Mouse (Mus musculus) gastrocnemius, postnatal 4 days (tissue): ENCODE data around the gene Sdsl. TPM values are rescaled to one million over a fixed set of nuclear protein-coding genes. Genes with fewer than 3 reads are reported as not detected.

Experiments
- DNase-seq, 2 experiments: peaks; one replicate each; pipeline ENCODE4 v3.0.0; 2021 to 2022; ENCODE audit warnings: low spot score in 2 of 2, mixed read lengths in 2 of 2
- total RNA-seq, 2 experiments: library from RNA; stranded (reverse); gene quantifications; 2 replicates each; pipeline ENCODE4 v1.2.3; 2021

Gene Sdsl
- total RNA-seq, 2 experiments from 2014 or later = 0.32 to 0.73 TPM

- DNase-seq = no peak
These were observed 15.6 kb downstream of the Sdsl start for GRCm38 (mm10) chr5:120456841-120457554.

GRCm38 (mm10) chr5:120456253-120456652 is 16.4 kb downstream of the Sdsl start:
- no peak for DNase-seq

- DNase-seq = no peak
These were observed 17.8 kb downstream of the Sdsl start for GRCm38 (mm10) chr5:120454756-120455337.

- DNase-seq = no peak
These were observed 25.3 kb downstream of the Sdsl start for GRCm38 (mm10) chr5:120447305-120447704.

GRCm38 (mm10) chr5:120440733-120441132 is 31.9 kb downstream of the Sdsl start:
- peak; percentile 77 to 85 for DNase-seq

- DNase-seq = no peak
These were observed 32.5 kb downstream of the Sdsl start for GRCm38 (mm10) chr5:120439887-120440670.

GRCm38 (mm10) chr5:120438991-120439710 is 33.5 kb downstream of the Sdsl start:
- DNase-seq = no peak

- no peak for DNase-seq
These were observed 34.1 kb downstream of the Sdsl start for GRCm38 (mm10) chr5:120438469-120438868.

GRCm38 (mm10) chr5:120437986-120438385 is 34.6 kb downstream of the Sdsl start:
- DNase-seq = no peak

GRCm38 (mm10) chr5:120437539-120437938 is 35.1 kb downstream of the Sdsl start:
- DNase-seq = no peak

GRCm38 (mm10) chr5:120436885-120437495 is 35.6 kb downstream of the Sdsl start:
- DNase-seq = no peak

- no peak for DNase-seq
These were observed 36.7 kb downstream of the Sdsl start for GRCm38 (mm10) chr5:120435731-120436501.

GRCm38 (mm10) chr5:120435006-120435681 is 37.5 kb downstream of the Sdsl start:
- DNase-seq = no peak

- no peak for DNase-seq
These were observed 38.3 kb downstream of the Sdsl start for GRCm38 (mm10) chr5:120434231-120434735.

- DNase-seq = no peak
These were observed 39.4 kb downstream of the Sdsl start for GRCm38 (mm10) chr5:120433135-120433760.

GRCm38 (mm10) chr5:120432486-120433015 is 40.1 kb downstream of the Sdsl start:
- no peak for DNase-seq

- no peak for DNase-seq
These were observed 40.7 kb downstream of the Sdsl start, which contains the start of gene Lhx5 for GRCm38 (mm10) chr5:120431649-120432485. Lhx5 (plus strand) TSS chr5:120431699.
